Mouse (Mus musculus) midbrain, embryonic 13.5 days (tissue): ENCODE results near the gene Clec2d. TPM values are rescaled to one million over a fixed set of nuclear protein-coding genes. Genes with fewer than 3 reads are reported as not detected.

Experiments used
- ATAC-seq: fragments of 200-750 bp; cut with Nextera tagmentation; 2 replicates; pipeline ENCODE4 v1.8.0; 2017; ENCODE audit warnings: mild to moderate bottlenecking, moderate TSS enrichment, moderate library complexity
- H3K27ac ChIP-seq: fragments of 300-500 bp; sonication (generic); 2 replicates; pipeline ENCODE4 v1.5.1; 2015; ENCODE audit warnings: inconsistent platforms, mild to moderate bottlenecking, moderate library complexity
- H3K27me3 ChIP-seq: fragments of 300-500 bp; sonication (generic); 2 replicates; pipeline ENCODE4 v1.6.1; 2015; ENCODE audit warnings: mild to moderate bottlenecking, inconsistent platforms
- H3K36me3 ChIP-seq: fragments of 300-500 bp; sonication (generic); 2 replicates; pipeline ENCODE4 v1.6.1; 2015; ENCODE audit warnings: mild to moderate bottlenecking, inconsistent platforms
- H3K4me1 ChIP-seq: fragments of 300-500 bp; sonication (generic); replicated peaks from 2 replicates; pipeline ENCODE4 v1.6.1; 2015; ENCODE audit warnings: inconsistent platforms
- H3K4me2 ChIP-seq: fragments of 300-500 bp; sonication (generic); replicated peaks from 2 replicates; pipeline ENCODE4 v1.6.1; 2015; ENCODE audit warnings: moderate library complexity, mild to moderate bottlenecking, inconsistent platforms
- H3K4me3 ChIP-seq: fragments of 300-500 bp; sonication (generic); replicated peaks from 2 replicates; pipeline ENCODE4 v1.5.1; 2015; ENCODE audit warnings: mild to moderate bottlenecking, inconsistent platforms
- H3K9ac ChIP-seq: fragments of 300-500 bp; sonication (generic); replicated peaks from 2 replicates; pipeline ENCODE4 v1.6.1; 2015; ENCODE audit warnings: mild to moderate bottlenecking, inconsistent platforms
- H3K9me3 ChIP-seq: fragments of 300-500 bp; sonication (generic); 2 replicates; pipeline ENCODE4 v1.6.1; 2016; ENCODE audit warnings: mild to moderate bottlenecking, inconsistent platforms
- WGBS: fragments of 180-500 bp; shearing (Covaris S2); methylation state at CpG from one replicate; pipeline ENCODE4 v1.1.7; 2015; 5-methylcytosine and 5-hydroxymethylcytosine counted together
- microRNA-seq: library from miRNA; unstranded; fragments of <30 nt; microRNA quantifications from one replicate; pipeline ENCODE4, GENCODE M21; 2016
- polyA plus RNA-seq: library from polyadenylated mRNA; unstranded; fragments of >200 nt; fragmentation: Nextera tagmentation; extraction: Ambion mirVana; gene quantifications from 2 replicates; pipeline ENCODE4 v1.2.1, GENCODE M21; 2015

The Clec2d gene
- polyA plus RNA-seq, 1 experiment from 2014 or later = 0.13 TPM

DNA sequence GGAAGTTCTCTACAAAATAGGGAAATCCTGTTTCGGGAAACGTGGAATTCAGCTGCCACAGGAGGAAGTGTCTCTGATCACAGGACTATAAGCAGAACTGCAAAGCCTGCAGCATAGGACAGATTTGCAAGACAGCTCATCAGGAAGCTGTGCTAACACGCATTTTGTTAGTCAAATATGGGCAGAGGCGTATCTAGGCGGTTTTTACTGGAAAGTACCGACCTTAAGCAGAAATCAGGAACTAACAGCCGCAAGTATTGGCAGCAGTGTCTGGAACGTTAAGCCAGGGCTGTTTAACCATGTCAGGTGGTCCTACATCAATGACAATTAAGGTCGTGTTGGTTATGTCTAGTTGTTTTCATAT lies 52.4 kb downstream of the Clec2d start:
- no peak for ATAC-seq
- no peaks in the 10 kb centered on the region for H3K9me3 ChIP-seq
- no peaks in the 10 kb centered on the region for H3K36me3 ChIP-seq
- WGBS = 86% methylated on average over 9 of the region's 9 CpGs
- H3K4me1 ChIP-seq = peaks cover 5% of the 10 kb centered on the region
- H3K27ac ChIP-seq = no peak overlapping the region
- H3K9ac ChIP-seq = no peak overlapping the region
- H3K27me3 ChIP-seq = no peaks in the 10 kb centered on the region
- no peak overlapping the region for H3K4me2 ChIP-seq
- no peak overlapping the region for H3K4me3 ChIP-seq

DNA sequence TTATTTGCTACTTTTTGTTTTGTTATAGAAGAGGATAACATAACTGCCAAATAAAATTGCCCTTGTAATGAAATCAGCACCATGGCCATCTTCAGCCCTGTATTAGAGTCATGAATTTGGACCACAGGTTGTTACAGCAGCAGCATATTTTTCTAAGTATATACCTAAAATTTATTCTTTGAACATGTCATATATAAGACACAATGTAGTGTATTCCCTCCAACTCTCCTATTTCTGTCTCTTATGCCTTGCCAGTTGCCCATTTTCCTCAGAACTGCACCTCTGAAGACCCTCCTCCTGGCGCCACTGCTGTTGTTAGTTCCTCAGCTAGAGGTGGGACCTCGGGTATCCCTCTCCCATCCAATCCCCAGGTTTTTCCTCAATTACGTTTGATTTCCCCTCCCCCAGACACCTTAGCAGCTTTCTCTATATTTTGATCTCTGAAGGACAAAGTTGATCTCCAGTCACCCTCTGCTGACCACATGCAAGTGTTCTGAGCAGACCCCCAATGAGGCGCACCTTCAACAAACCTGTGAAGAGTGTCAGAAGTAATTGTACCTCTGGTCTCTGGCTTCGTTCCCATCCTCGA lies 53.0 kb downstream of the Clec2d start:
- Histone ChIP-seq H3K27ac (no peak overlapping the region), H3K4me3 (no peak overlapping the region), H3K27me3 (no peaks in the 10 kb centered on the region), H3K4me1 (peaks cover 8% of the 10 kb centered on the region), H3K36me3 (no peaks in the 10 kb centered on the region), H3K4me2 (no peak overlapping the region), H3K9ac (no peak overlapping the region), H3K9me3 (no peaks in the 10 kb centered on the region)
- ATAC-seq = no peak
- WGBS = 89% methylated on average over 6 of the region's 6 CpGs

DNA sequence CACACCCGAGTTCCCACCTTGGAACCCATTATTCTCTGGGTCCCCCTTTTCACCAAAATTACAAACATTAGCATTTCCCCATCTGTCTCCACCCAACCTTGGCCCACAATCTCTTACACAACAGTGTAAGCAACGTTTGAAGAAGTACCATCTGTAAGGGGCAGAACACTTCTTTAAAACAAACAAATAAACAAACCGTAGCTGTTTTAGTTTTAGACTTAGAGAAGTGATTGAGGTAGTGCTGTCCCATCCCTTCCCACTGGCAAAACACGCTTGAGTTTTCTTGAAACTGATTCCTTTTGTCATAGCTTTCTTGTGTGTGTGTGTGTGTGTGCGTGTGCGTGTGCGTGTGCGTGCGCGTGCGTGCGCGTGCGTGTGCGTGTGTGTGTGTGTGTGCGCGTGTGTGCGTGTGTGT lies 53.5 kb downstream of the Clec2d start:
- no peaks in the 10 kb centered on the region for H3K27me3 ChIP-seq
- 84% methylated on average over 13 of the region's 18 CpGs for WGBS
- no peaks in the 10 kb centered on the region for H3K9me3 ChIP-seq

DNA sequence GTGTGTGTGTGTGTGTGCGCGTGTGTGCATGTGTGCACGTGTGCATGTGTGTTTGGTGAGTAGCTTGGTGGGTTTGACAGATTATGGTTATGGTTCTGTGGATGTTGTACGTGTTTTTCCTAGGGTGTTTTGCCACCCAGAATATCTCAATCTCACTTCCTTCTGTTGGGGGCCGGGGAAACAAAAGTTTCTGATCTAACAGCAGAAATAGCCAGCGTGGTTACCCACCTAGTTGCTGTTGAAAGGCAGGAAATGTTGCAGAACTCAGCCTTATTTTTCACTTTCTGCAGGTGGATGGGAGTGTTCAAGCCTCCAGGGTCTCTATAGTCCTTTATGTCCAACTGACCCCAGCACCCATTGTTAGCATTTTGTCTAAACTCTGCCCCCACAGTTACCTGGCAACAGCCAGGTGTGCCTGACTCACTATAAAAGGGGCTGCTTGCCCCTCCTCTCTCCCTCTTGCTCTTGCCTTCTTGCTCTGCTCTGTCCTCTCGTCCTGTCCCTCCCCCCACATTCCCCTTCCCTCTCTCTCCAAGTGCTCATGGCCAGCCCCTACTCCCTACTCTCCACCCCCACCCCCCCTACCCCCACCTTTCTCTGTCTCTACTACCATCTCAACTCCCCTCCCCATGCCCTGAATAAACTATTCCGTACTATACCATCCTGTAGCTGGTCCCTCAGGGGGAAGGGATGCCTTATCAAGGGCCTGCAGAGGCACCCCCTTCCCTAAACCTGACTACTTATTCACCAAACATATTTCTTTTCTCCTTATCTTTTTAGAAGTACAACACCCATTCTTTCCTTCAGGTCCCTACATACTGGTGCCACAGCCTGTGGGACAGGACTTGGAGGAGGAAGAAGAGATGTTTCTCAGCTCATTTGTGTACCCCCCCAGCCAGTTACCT lies 54.3 kb downstream of the Clec2d start:
- no peak overlapping the region for H3K4me3 ChIP-seq
- H3K4me1 ChIP-seq = peaks cover 8% of the 10 kb centered on the region
- H3K27me3 ChIP-seq = no peaks in the 10 kb centered on the region
- no peak for ATAC-seq
- no peak overlapping the region for H3K9ac ChIP-seq
- no peak overlapping the region for H3K27ac ChIP-seq
- no peak overlapping the region for H3K4me2 ChIP-seq
- 79% methylated on average over 8 of the region's 8 CpGs for WGBS
- no peaks in the 10 kb centered on the region for H3K36me3 ChIP-seq
- H3K9me3 ChIP-seq = no peaks in the 10 kb centered on the region

More for the DNA sequence above, 53.5 kb downstream of the Clec2d start:
- Histone ChIP-seq H3K27ac (no peak overlapping the region), H3K9ac (no peak overlapping the region), H3K4me3 (no peak overlapping the region), H3K4me1 (peaks cover 8% of the 10 kb centered on the region), H3K4me2 (no peak overlapping the region), H3K36me3 (no peaks in the 10 kb centered on the region)
- ATAC-seq = no peak

DNA sequence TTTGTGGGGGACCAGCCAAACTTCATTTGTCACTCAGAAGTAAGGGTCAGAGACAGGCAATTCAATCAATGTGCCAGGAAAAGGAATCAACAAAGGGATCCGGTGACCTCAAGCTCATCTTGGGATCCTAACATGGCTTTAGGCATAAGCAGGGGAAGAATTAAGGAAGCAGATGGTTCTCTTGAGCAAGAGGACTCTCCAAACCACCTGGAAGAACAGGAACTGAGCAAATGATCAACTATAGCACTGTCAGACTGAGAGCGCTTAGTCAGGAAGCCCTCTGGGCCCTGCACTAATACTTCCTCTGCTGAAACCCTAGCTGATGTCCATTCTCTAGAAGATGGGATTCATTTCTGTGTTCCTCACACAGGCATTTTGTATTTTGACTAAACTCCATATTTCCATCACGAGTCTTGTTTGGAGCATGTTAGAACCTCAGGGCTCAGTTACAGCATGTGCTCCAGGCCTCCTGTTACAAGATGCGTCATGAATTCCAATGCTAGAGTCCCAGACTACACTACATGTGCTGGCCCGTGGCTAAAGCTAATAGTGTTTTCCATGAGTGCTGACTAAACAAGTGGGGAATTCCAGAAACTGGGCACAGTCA lies 55.5 kb downstream of the Clec2d start:
- Histone ChIP-seq H3K36me3 (no peaks in the 10 kb centered on the region), H3K27me3 (no peaks in the 10 kb centered on the region), H3K4me1 (peaks cover 8% of the 10 kb centered on the region), H3K4me3 (no peak overlapping the region), H3K9ac (no peak overlapping the region), H3K9me3 (no peaks in the 10 kb centered on the region), H3K4me2 (no peak overlapping the region), H3K27ac (no peak overlapping the region)
- WGBS = 91% methylated on average over 5 of the region's 5 CpGs
- no peak for ATAC-seq

Small RNA genes within 50 kb of the gene (microRNA-seq; reads per million reads assigned to microRNA genes)
- gene Gm27514 = not detected

Other genes with a start within 250 kb of the Clec2d start
- not detected in 2 replicates for gene Clec2g, start 246.2 kb upstream of the Clec2d start, polyA plus RNA-seq
- 0.17 and 0.23 TPM in 2 replicates for gene Klrb1f, start 134.7 kb upstream of the Clec2d start, polyA plus RNA-seq
- gene Clec2e, start 79.7 kb upstream of the Clec2d start, polyA plus RNA-seq = not detected in 2 replicates
- gene Cd69, start 94.8 kb downstream of the Clec2d start, polyA plus RNA-seq = not detected in 2 replicates
- gene 4922502D21Rik, start 151.2 kb downstream of the Clec2d start, polyA plus RNA-seq = not detected in 2 replicates
- 0.23 TPM in 1 of 2 replicates, not detected in the other for gene Clec12a, start 162.1 kb downstream of the Clec2d start, polyA plus RNA-seq
- 0.12 TPM in 1 of 2 replicates, not detected in the other for gene Clec12b, start 205.3 kb downstream of the Clec2d start, polyA plus RNA-seq
- gene Clec1b, start 216.7 kb downstream of the Clec2d start, polyA plus RNA-seq = 3.6 and 3.9 TPM in 2 replicates
- 0.22 and 0.23 TPM in 2 replicates for gene Clec9a, start 228.2 kb downstream of the Clec2d start, polyA plus RNA-seq